Mouse (Mus musculus) cerebellum, adult 8-10 months (tissue): ENCODE results near the gene Rtbdn.

ENCODE experiments used
- DNase-seq: peaks from one replicate; pipeline ENCODE4 v3.0.0; 2022

Gene Rtbdn

GRCm38 (mm10) chr8:84965731-84966291 is 19.0 kb downstream of the Rtbdn start:
- peak; percentile 88 for DNase-seq

GRCm38 (mm10) chr8:84966603-84967002 is 19.8 kb downstream of the Rtbdn start:
- peak; percentile 32 for DNase-seq

GRCm38 (mm10) chr8:84967532-84968304 is 20.9 kb downstream of the Rtbdn start:
- DNase-seq = no peak

- peak; percentile 27 for DNase-seq
Observed at GRCm38 (mm10) chr8:84968650-84969049, 21.9 kb downstream of the Rtbdn start.

GRCm38 (mm10) chr8:84969241-84970134 is 22.7 kb downstream of the Rtbdn start, which contains the start of the genes Gm49661, Prdx2 and Rnaseh2a:
Gm49661 (minus strand) TSS chr8:84969433.
Prdx2 (plus strand) TSS chr8:84969587.
Rnaseh2a (minus strand) TSS chr8:84969767.
- peak; percentile 70 for DNase-seq

GRCm38 (mm10) chr8:84970135-84970790 is 23.5 kb downstream of the Rtbdn start:
- DNase-seq = peak; percentile 25

GRCm38 (mm10) chr8:84970913-84971312 is 24.1 kb downstream of the Rtbdn start:
- peak; percentile 19 for DNase-seq

GRCm38 (mm10) chr8:84973079-84973478 is 26.3 kb downstream of the Rtbdn start:
- DNase-seq = no peak

GRCm38 (mm10) chr8:84973803-84974542 is 27.2 kb downstream of the Rtbdn start:
- DNase-seq = no peak

GRCm38 (mm10) chr8:84974543-84975142 is 27.9 kb downstream of the Rtbdn start:
- DNase-seq = no peak

- DNase-seq = no peak
Observed at GRCm38 (mm10) chr8:84975434-84975833, 28.6 kb downstream of the Rtbdn start.

- peak; percentile 94 for DNase-seq
Observed at GRCm38 (mm10) chr8:84976031-84976762, 29.4 kb downstream of the Rtbdn start.

GRCm38 (mm10) chr8:84976763-84977434 is 30.1 kb downstream of the Rtbdn start:
- DNase-seq = peak; percentile 51

- DNase-seq = no peak
Observed at GRCm38 (mm10) chr8:84977435-84978247, 30.9 kb downstream of the Rtbdn start.

- peak; percentile 86 for DNase-seq
Observed at GRCm38 (mm10) chr8:84978248-84978940, 31.6 kb downstream of the Rtbdn start, which contains the start of gene Junb. Junb (minus strand) TSS chr8:84978718.

- DNase-seq = peak; percentile 85
Observed at GRCm38 (mm10) chr8:84979599-84980421, 33.0 kb downstream of the Rtbdn start.

- DNase-seq = no peak
Observed at GRCm38 (mm10) chr8:84980622-84981358, 34.0 kb downstream of the Rtbdn start.
